Mouse (Mus musculus): ENCODE results near the gene Pkp1. TPM values are rescaled to one million over a fixed set of nuclear protein-coding genes. Genes with fewer than 3 reads are reported as not detected.

The Pkp1 gene
- 0.05 TPM in 1 of 2 replicates, not detected in the other for polyA plus RNA-seq (2015; fragmentation: Nextera tagmentation; extraction: Ambion mirVana)

GRCm38 (mm10) chr1:135918644-135919407, at the start of gene Pkp1:
Pkp1 (minus strand) TSS chr1:135919207.
- WGBS (ENCODE audit: insufficient replicate concordance), result 2% methylated on average over 67 of the region's 67 CpGs
- H3K4me3 ChIP-seq (replicated peaks), result no peak within 1 kb of the TSS; the same call in 1 of the 2 replicates
- peak within 1 kb of the TSS; percentile 24; the same call in 1 of the 2 replicates for H3K4me2 ChIP-seq
- no peak for ATAC-seq (ENCODE audit: low read depth)
- H3K9ac ChIP-seq, result no peak within 1 kb of the TSS
- no peak within 1 kb of the TSS for H3K27ac ChIP-seq
- H3K9me3 ChIP-seq (replicated peaks), result no peaks in the 10 kb centered on the region
- peaks cover 97% of the 10 kb centered on the region for H3K27me3 ChIP-seq
- no peaks in the 10 kb centered on the region for H3K36me3 ChIP-seq
- no peaks in the 10 kb centered on the region for H3K4me1 ChIP-seq (replicated peaks)
- no peak for DNase-seq

GRCm38 (mm10) chr1:135967739-135968138, 48.7 kb upstream of the Pkp1 start:
- Histone ChIP-seq H3K4me1 (replicated peaks) (no peaks in the 10 kb centered on the region), H3K9me3 (replicated peaks) (no peaks in the 10 kb centered on the region), H3K27ac (no peak overlapping the region), H3K9ac (no peak overlapping the region), H3K4me2 (no peak overlapping the region), H3K4me3 (replicated peaks) (no peak overlapping the region), H3K27me3 (peaks cover 64% of the 10 kb centered on the region), H3K36me3 (no peaks in the 10 kb centered on the region)
- DNase-seq (no peak), ATAC-seq (ENCODE audit: low read depth) (no peak)
- 47% methylated on average over 4 of the region's 4 CpGs for WGBS (ENCODE audit: insufficient replicate concordance)

GRCm38 (mm10) chr1:135964561-135964960, 45.6 kb upstream of the Pkp1 start:
- Histone ChIP-seq H3K27me3 (peaks cover 76% of the 10 kb centered on the region), H3K36me3 (no peaks in the 10 kb centered on the region), H3K4me3 (replicated peaks) (no peak overlapping the region), H3K9me3 (replicated peaks) (no peaks in the 10 kb centered on the region), H3K4me1 (replicated peaks) (no peaks in the 10 kb centered on the region), H3K9ac (no peak overlapping the region), H3K4me2 (no peak overlapping the region), H3K27ac (no peak overlapping the region)
- ATAC-seq (ENCODE audit: low read depth) (no peak), DNase-seq (no peak)
- WGBS (ENCODE audit: insufficient replicate concordance), result 69% methylated on average over 11 of the region's 11 CpGs

GRCm38 (mm10) chr1:135963177-135963576, 44.2 kb upstream of the Pkp1 start:
- ATAC-seq (ENCODE audit: low read depth) (no peak), DNase-seq (no peak)
- Histone ChIP-seq H3K4me1 (replicated peaks) (no peaks in the 10 kb centered on the region), H3K4me3 (replicated peaks) (no peak overlapping the region), H3K4me2 (no peak overlapping the region), H3K9me3 (replicated peaks) (no peaks in the 10 kb centered on the region), H3K27ac (no peak overlapping the region), H3K27me3 (peaks cover 65% of the 10 kb centered on the region), H3K36me3 (no peaks in the 10 kb centered on the region), H3K9ac (no peak overlapping the region)
- 38% methylated on average over 5 of the region's 5 CpGs for WGBS (ENCODE audit: insufficient replicate concordance)

- WGBS (ENCODE audit: insufficient replicate concordance), result 31% methylated on average over 4 of the region's 4 CpGs
- ATAC-seq (ENCODE audit: low read depth) (no peak), DNase-seq (no peak)
- no peak overlapping the region for H3K9ac ChIP-seq
- no peak overlapping the region for H3K4me3 ChIP-seq (replicated peaks)
- H3K4me2 ChIP-seq, result no peak overlapping the region
- H3K4me1 ChIP-seq (replicated peaks), result no peaks in the 10 kb centered on the region
- H3K36me3 ChIP-seq, result no peaks in the 10 kb centered on the region
- H3K27me3 ChIP-seq, result peaks cover 45% of the 10 kb centered on the region
- no peak overlapping the region for H3K27ac ChIP-seq
- no peaks in the 10 kb centered on the region for H3K9me3 ChIP-seq (replicated peaks)
Measured at GRCm38 (mm10) chr1:135958483-135958882, 39.5 kb upstream of the Pkp1 start.

- Histone ChIP-seq H3K27ac (no peak overlapping the region), H3K4me3 (replicated peaks) (no peak overlapping the region), H3K9ac (no peak overlapping the region), H3K27me3 (peaks cover 23% of the 10 kb centered on the region), H3K9me3 (replicated peaks) (no peaks in the 10 kb centered on the region), H3K36me3 (no peaks in the 10 kb centered on the region), H3K4me2 (no peak overlapping the region), H3K4me1 (replicated peaks) (peaks cover 16% of the 10 kb centered on the region)
- DNase-seq (no peak), ATAC-seq (ENCODE audit: low read depth) (no peak)
- WGBS (ENCODE audit: insufficient replicate concordance), result 58% methylated on average over 2 of the region's 2 CpGs
Measured at GRCm38 (mm10) chr1:135948871-135949270, 29.9 kb upstream of the Pkp1 start.

- peaks cover 28% of the 10 kb centered on the region for H3K27me3 ChIP-seq
- ATAC-seq (ENCODE audit: low read depth) (no peak), DNase-seq (no peak)
- no peak overlapping the region for H3K4me2 ChIP-seq
- no peaks in the 10 kb centered on the region for H3K36me3 ChIP-seq
- H3K27ac ChIP-seq, result no peak overlapping the region
- 58% methylated on average over 4 of the region's 4 CpGs for WGBS (ENCODE audit: insufficient replicate concordance)
- no peaks in the 10 kb centered on the region for H3K9me3 ChIP-seq (replicated peaks)
- no peak overlapping the region for H3K9ac ChIP-seq
- H3K4me3 ChIP-seq (replicated peaks), result no peak overlapping the region
- peaks cover 39% of the 10 kb centered on the region for H3K4me1 ChIP-seq (replicated peaks)
Measured at GRCm38 (mm10) chr1:135946247-135946646, 27.2 kb upstream of the Pkp1 start.

- no peak overlapping the region for H3K4me3 ChIP-seq (replicated peaks)
- 8% methylated on average over 7 of the region's 7 CpGs for WGBS (ENCODE audit: insufficient replicate concordance)
- H3K27ac ChIP-seq, result no peak overlapping the region
- H3K4me2 ChIP-seq, result no peak overlapping the region
- no peak for ATAC-seq (ENCODE audit: low read depth)
- H3K9ac ChIP-seq, result no peak overlapping the region
- H3K9me3 ChIP-seq (replicated peaks), result no peaks in the 10 kb centered on the region
- DNase-seq, result peak; percentile 40
- peaks cover 23% of the 10 kb centered on the region for H3K27me3 ChIP-seq
- H3K36me3 ChIP-seq, result no peaks in the 10 kb centered on the region
- H3K4me1 ChIP-seq (replicated peaks), result peaks cover 44% of the 10 kb centered on the region
Measured at GRCm38 (mm10) chr1:135945711-135946110, 26.7 kb upstream of the Pkp1 start.

- Histone ChIP-seq H3K9ac (no peak overlapping the region), H3K4me2 (no peak overlapping the region), H3K36me3 (no peaks in the 10 kb centered on the region), H3K27me3 (peaks cover 20% of the 10 kb centered on the region), H3K4me3 (replicated peaks) (no peak overlapping the region), H3K27ac (peak overlapping the region; percentile 99; the same call in 1 of the 2 replicates), H3K9me3 (replicated peaks) (no peaks in the 10 kb centered on the region), H3K4me1 (replicated peaks) (peaks cover 54% of the 10 kb centered on the region)
- ATAC-seq (ENCODE audit: low read depth) (no peak), DNase-seq (peak; percentile 80)
- 36% methylated on average over 12 of the region's 12 CpGs for WGBS (ENCODE audit: insufficient replicate concordance)
Measured at GRCm38 (mm10) chr1:135944526-135945259, 25.7 kb upstream of the Pkp1 start.

- H3K27ac ChIP-seq, result peak overlapping the region; percentile 99
- ATAC-seq (ENCODE audit: low read depth) (no peak), DNase-seq (no peak)
- H3K4me2 ChIP-seq, result no peak overlapping the region
- no peaks in the 10 kb centered on the region for H3K36me3 ChIP-seq
- H3K27me3 ChIP-seq, result peaks cover 20% of the 10 kb centered on the region
- peak overlapping the region; percentile 0; the same call in 1 of the 2 replicates for H3K9ac ChIP-seq
- peaks cover 62% of the 10 kb centered on the region for H3K4me1 ChIP-seq (replicated peaks)
- 88% methylated on average over 2 of the region's 2 CpGs for WGBS (ENCODE audit: insufficient replicate concordance)
- no peaks in the 10 kb centered on the region for H3K9me3 ChIP-seq (replicated peaks)
- H3K4me3 ChIP-seq (replicated peaks), result no peak overlapping the region
Measured at GRCm38 (mm10) chr1:135943713-135944112, 24.7 kb upstream of the Pkp1 start.

GRCm38 (mm10) chr1:135942116-135942515, 23.1 kb upstream of the Pkp1 start:
- Histone ChIP-seq H3K4me2 (peak overlapping the region; percentile 75), H3K9me3 (replicated peaks) (no peaks in the 10 kb centered on the region), H3K27me3 (peaks cover 20% of the 10 kb centered on the region), H3K4me3 (replicated peaks) (peak overlapping the region; percentile 35), H3K9ac (peak overlapping the region; percentile 69), H3K27ac (peak overlapping the region; percentile 99), H3K36me3 (no peaks in the 10 kb centered on the region), H3K4me1 (replicated peaks) (peaks cover 67% of the 10 kb centered on the region)
- 9% methylated on average over 7 of the region's 7 CpGs for WGBS (ENCODE audit: insufficient replicate concordance)
- ATAC-seq (ENCODE audit: low read depth) (peak; percentile 53), DNase-seq (peak; percentile 56)

All from liver, embryonic 13.5 days (tissue).